Mouse (Mus musculus): ENCODE data around the gene Abcb6. TPM values are rescaled to one million over a fixed set of nuclear protein-coding genes. Genes with fewer than 3 reads are reported as not detected.
A peak's percentile ranks its signal among the peaks of the same experiment; 100 is the strongest.

Gene Abcb6
- polyA plus RNA-seq, 2 experiments: 41.4 to 48.9 TPM

DNA sequence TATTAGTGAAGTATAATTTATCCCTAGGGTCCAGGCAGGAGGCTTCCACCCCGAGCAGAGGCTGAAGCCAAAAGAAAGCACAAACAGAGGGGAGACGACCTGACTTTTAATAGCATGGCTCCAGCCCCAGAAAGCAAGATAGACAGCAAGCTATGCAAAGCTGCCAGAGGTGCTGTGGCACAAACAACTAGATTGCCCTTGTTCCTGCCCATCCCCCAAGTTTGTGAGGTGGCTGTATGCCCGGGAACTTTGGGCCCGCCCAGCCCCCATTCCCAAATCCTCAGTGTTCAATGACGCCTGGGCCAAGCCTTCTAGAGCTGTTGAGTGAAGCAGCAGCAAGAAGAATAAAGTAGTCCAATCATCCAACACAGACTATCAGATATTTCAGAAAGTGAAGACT is 34.7 kb upstream of the Abcb6 start:
- H3K4me1 ChIP-seq (replicated peaks; ENCODE audit: control insufficient read depth in 2 of 2, insufficient read depth in 2 of 2, low read length in 1 of 2): peaks cover 59 to 63% of the 10 kb centered on the region in 2 experiments
- H3K27me3 ChIP-seq (ENCODE audit: control insufficient read depth, insufficient read depth, low read length): peaks cover 3% of the 10 kb centered on the region; the same call in 1 of the 2 replicates
- peaks cover 49% of the 10 kb centered on the region for H3K36me3 ChIP-seq (replicated peaks; ENCODE audit: control insufficient read depth, insufficient read depth, low read depth)
- DNase-seq (ENCODE audit: low read depth in 3 of 3, low spot score in 3 of 3) (no peak), ATAC-seq (ENCODE audit: insufficient read depth) (no peak)
- no peak for TF ChIP-seq CTCF (IDR thresholded peaks at IDR 0.05; ENCODE audit: low read depth)
- no peak for TF ChIP-seq EP300 (IDR thresholded peaks at IDR 0.05; ENCODE audit: low read depth)
- H3K9me3 ChIP-seq (ENCODE audit: control insufficient read depth, low read length): no peaks in the 10 kb centered on the region
- peak overlapping the region; percentile 75 for H3K4me2 ChIP-seq (ENCODE audit: low read depth)
- 51% methylated on average over 5 of the region's 5 CpGs for WGBS (ENCODE audit: insufficient replicate concordance)
- H3K27ac ChIP-seq: peak overlapping the region; percentile 10
- H3K4me3 ChIP-seq (ENCODE audit: insufficient read depth in 1 of 2, low read depth in 2 of 2, low read length in 2 of 2): peak overlapping the region in 1 of 2 experiments; percentile 68; a peak in 2 of 4 replicates
- 0 out of 2 replicates have a peak overlapping the region, but pooled peaks have one; percentile 18 for H3K9ac ChIP-seq (replicated peaks)

GRCm38 (mm10) chr1:75214442-75214841 is 34.2 kb upstream of the Abcb6 start:
- 0 out of 4 replicates have a peak overlapping the region, but pooled peaks of 1 of the 2 experiments have one; percentile 68 for H3K4me3 ChIP-seq (ENCODE audit: insufficient read depth in 1 of 2, low read depth in 2 of 2, low read length in 2 of 2)
- no peaks in the 10 kb centered on the region for H3K9me3 ChIP-seq (ENCODE audit: control insufficient read depth, low read length)
- ATAC-seq (ENCODE audit: insufficient read depth) (no peak), DNase-seq (ENCODE audit: low read depth in 3 of 3, low spot score in 3 of 3) (no peak)
- H3K9ac ChIP-seq (replicated peaks): peak overlapping the region; percentile 23; the same call in 1 of the 2 replicates
- H3K27me3 ChIP-seq (ENCODE audit: control insufficient read depth, insufficient read depth, low read length): no peaks in the 10 kb centered on the region
- WGBS (ENCODE audit: insufficient replicate concordance): 75% methylated on average over 2 of the region's 2 CpGs
- TF ChIP-seq EP300 (IDR thresholded peaks at IDR 0.05; ENCODE audit: low read depth) (no peak), CTCF (IDR thresholded peaks at IDR 0.05; ENCODE audit: low read depth) (no peak)
- peaks cover 61 to 67% of the 10 kb centered on the region in 2 experiments for H3K4me1 ChIP-seq (replicated peaks; ENCODE audit: control insufficient read depth in 2 of 2, insufficient read depth in 2 of 2, low read length in 1 of 2)
- peak overlapping the region; percentile 43 for H3K27ac ChIP-seq
- peaks cover 49% of the 10 kb centered on the region for H3K36me3 ChIP-seq (replicated peaks; ENCODE audit: control insufficient read depth, insufficient read depth, low read depth)
- H3K4me2 ChIP-seq (ENCODE audit: low read depth): peak overlapping the region; percentile 75

- TF ChIP-seq EP300 (IDR thresholded peaks at IDR 0.05; ENCODE audit: low read depth) (no peak), CTCF (IDR thresholded peaks at IDR 0.05; ENCODE audit: low read depth) (no peak)
- DNase-seq (ENCODE audit: low read depth in 3 of 3, low spot score in 3 of 3) (no peak), ATAC-seq (ENCODE audit: insufficient read depth) (no peak)
- Histone ChIP-seq H3K4me1 (replicated peaks; ENCODE audit: control insufficient read depth in 2 of 2, insufficient read depth in 2 of 2, low read length in 1 of 2) (peaks cover 68 to 78% of the 10 kb centered on the region in 2 experiments), H3K27ac (peak overlapping the region; percentile 43), H3K4me3 (ENCODE audit: insufficient read depth in 1 of 2, low read depth in 2 of 2, low read length in 2 of 2) (peak overlapping the region; percentile 32 to 77; a peak in 3 of 4 replicates), H3K36me3 (replicated peaks; ENCODE audit: control insufficient read depth, insufficient read depth, low read depth) (peaks cover 49% of the 10 kb centered on the region), H3K27me3 (ENCODE audit: control insufficient read depth, insufficient read depth, low read length) (no peaks in the 10 kb centered on the region), H3K9ac (replicated peaks) (no peak overlapping the region; the same call in 1 of the 2 replicates), H3K4me2 (ENCODE audit: low read depth) (peak overlapping the region; percentile 75), H3K9me3 (ENCODE audit: control insufficient read depth, low read length) (no peaks in the 10 kb centered on the region)
- WGBS (ENCODE audit: insufficient replicate concordance): 9% methylated on average over 7 of the region's 7 CpGs
These were observed 32.9 kb upstream of the Abcb6 start for GRCm38 (mm10) chr1:75213096-75213495.

DNA sequence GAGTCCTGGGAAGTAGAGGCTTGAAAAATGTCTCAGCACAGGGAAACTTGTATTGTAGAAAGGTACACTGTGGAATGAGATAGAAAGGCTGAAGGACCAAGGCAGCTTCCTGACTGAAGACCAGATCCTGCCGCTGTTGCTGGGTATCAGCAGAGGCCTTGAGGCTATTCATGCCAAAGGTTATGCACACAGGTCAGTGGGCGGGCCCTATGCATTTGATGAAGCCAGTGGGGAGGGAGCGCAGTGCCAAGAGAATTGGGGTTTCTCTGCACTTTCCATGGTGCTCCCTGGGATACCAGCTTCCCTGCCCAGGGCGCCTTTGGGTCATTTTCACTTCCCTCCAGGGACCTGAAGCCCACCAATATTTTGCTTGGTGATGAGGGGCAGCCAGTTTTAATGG is 32.4 kb upstream of the Abcb6 start:
- Histone ChIP-seq H3K9ac (replicated peaks) (peak overlapping the region; percentile 23; the same call in 1 of the 2 replicates), H3K36me3 (replicated peaks; ENCODE audit: control insufficient read depth, insufficient read depth, low read depth) (peaks cover 49% of the 10 kb centered on the region), H3K4me3 (ENCODE audit: insufficient read depth in 1 of 2, low read depth in 2 of 2, low read length in 2 of 2) (peak overlapping the region; percentile 32 to 77; a peak in 3 of 4 replicates), H3K27ac (peak overlapping the region; percentile 43), H3K4me1 (replicated peaks; ENCODE audit: control insufficient read depth in 2 of 2, insufficient read depth in 2 of 2, low read length in 1 of 2) (peaks cover 68 to 78% of the 10 kb centered on the region in 2 experiments), H3K4me2 (ENCODE audit: low read depth) (peak overlapping the region; percentile 75), H3K27me3 (ENCODE audit: control insufficient read depth, insufficient read depth, low read length) (no peaks in the 10 kb centered on the region), H3K9me3 (ENCODE audit: control insufficient read depth, low read length) (no peaks in the 10 kb centered on the region)
- TF ChIP-seq EP300 (IDR thresholded peaks at IDR 0.05; ENCODE audit: low read depth) (no peak), CTCF (IDR thresholded peaks at IDR 0.05; ENCODE audit: low read depth) (no peak)
- 58% methylated on average over 4 of the region's 4 CpGs for WGBS (ENCODE audit: insufficient replicate concordance)
- DNase-seq (ENCODE audit: low read depth in 3 of 3, low spot score in 3 of 3) (no peak), ATAC-seq (ENCODE audit: insufficient read depth) (no peak)

- H3K4me2 ChIP-seq (ENCODE audit: low read depth): peak overlapping the region; percentile 75
- no peak for DNase-seq (ENCODE audit: low read depth in 3 of 3, low spot score in 3 of 3)
- H3K4me3 ChIP-seq (ENCODE audit: insufficient read depth in 1 of 2, low read depth in 2 of 2, low read length in 2 of 2): peak overlapping the region; percentile 68 to 77
- 6% methylated on average over 17 of the region's 17 CpGs for WGBS (ENCODE audit: insufficient replicate concordance)
- peaks cover 38% of the 10 kb centered on the region for H3K36me3 ChIP-seq (replicated peaks; ENCODE audit: control insufficient read depth, insufficient read depth, low read depth)
- no peak for TF ChIP-seq EP300 (IDR thresholded peaks at IDR 0.05; ENCODE audit: low read depth)
- TF ChIP-seq CTCF (IDR thresholded peaks at IDR 0.05; ENCODE audit: low read depth): no peak
- H3K4me1 ChIP-seq (replicated peaks; ENCODE audit: control insufficient read depth in 2 of 2, insufficient read depth in 2 of 2, low read length in 1 of 2): peaks cover 60 to 69% of the 10 kb centered on the region in 2 experiments
- H3K27me3 ChIP-seq (ENCODE audit: control insufficient read depth, insufficient read depth, low read length): no peaks in the 10 kb centered on the region
- peak overlapping the region; percentile 24 for H3K27ac ChIP-seq
- ATAC-seq (ENCODE audit: insufficient read depth): peak; percentile 4; the same call in 1 of the 2 replicates
- H3K9me3 ChIP-seq (ENCODE audit: control insufficient read depth, low read length): no peaks in the 10 kb centered on the region
- peak overlapping the region; percentile 86 for H3K9ac ChIP-seq (replicated peaks)
These were observed 31.0 kb upstream of the Abcb6 start for GRCm38 (mm10) chr1:75211141-75211708.
